Mouse (Mus musculus) megakaryocyte, embryonic 14.5 days (primary cell): ENCODE data around the gene Arfgap3.

ENCODE experiments used
- FLI1 ChIP-seq: IDR thresholded peaks from 2 replicates; pipeline ENCODE4 v1.6.1; 2012; ENCODE audit warnings: low read length, inconsistent platforms, mixed read lengths
- GATA1 ChIP-seq: IDR thresholded peaks from 3 replicates; pipeline ENCODE4 v1.6.1; 2012; ENCODE audit warnings: mixed read lengths, low read length, inconsistent platforms, borderline replicate concordance

DNA sequence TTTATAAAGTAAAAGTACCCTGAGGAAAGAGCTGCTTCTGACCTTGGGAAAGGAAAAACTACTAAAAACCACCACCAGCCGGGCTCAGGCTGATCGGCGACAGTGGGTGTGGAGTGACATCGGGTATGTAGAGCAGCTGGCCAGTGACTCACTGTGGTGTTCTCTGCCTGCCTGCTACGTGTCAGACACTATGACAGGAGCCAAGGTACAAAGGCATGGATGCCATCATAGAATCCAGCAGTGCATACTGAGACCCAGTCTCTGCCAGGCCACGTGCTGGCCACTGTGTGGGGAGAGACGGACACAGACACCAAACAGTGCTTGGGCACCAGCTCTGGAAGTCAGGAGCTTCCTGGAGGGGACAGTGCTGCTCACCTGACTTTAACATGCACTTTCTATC, 5.1 kb downstream of the Arfgap3 start:
- TF ChIP-seq GATA1 (no peak), FLI1 (no peak)
